ENCODE assay signal across 28 mouse cellular contexts in the genomic region with DNA sequence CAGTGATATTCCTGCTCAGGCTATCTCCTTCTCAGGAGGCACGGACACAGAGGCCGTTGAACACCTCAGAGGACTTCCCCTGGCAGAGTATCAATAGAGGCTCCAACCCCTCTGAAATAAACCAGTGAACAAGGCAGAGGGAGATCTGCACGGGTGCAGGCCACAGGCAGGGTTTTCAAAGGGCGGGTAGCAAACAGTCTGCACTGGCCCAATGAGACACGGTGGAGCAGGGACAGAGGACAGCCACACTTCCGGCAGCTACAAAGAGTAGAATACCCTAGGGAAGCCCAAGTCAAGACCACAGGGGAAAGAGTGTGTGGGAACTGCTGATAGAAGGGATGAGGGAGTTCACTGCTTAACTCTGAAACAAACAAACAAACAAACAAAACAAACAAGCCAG. TPM values are rescaled to one million over a fixed set of nuclear protein-coding genes. Genes with fewer than 3 reads are reported as not detected.
DNase-seq lines count a peak whose midpoint lies in the region; ATAC-seq and TF ChIP-seq lines count a peak whose summit lies in the region.
"Had no signal": no experiment of that assay in that cellular context is flagged by ENCODE, and none has a peak within 500 bp of the region (broad histone marks: within the 10 kb centered on the region; RNA-seq: fewer than 3 reads in every experiment).

No protein-coding gene starts in this region.

- WGBS in liver, embryonic 13.5 days (ENCODE audit: insufficient replicate concordance): 45% methylated on average over 6 of the region's 6 CpGs

- no peaks in the 10 kb centered on the region for H3K27me3 ChIP-seq in liver, embryonic 13.5 days
- H3K27me3 ChIP-seq: embryonic facial prominence, embryonic 12.5 days; forebrain, embryonic 15.5 days; limb, embryonic 12.5 days; midbrain, embryonic 15.5 days; neural tube, embryonic 13.5 days; stomach, embryonic 15.5 days had no signal

- no peak for DNase-seq in gastrocnemius, adult 2 months
- no peak for DNase-seq in gastrocnemius, postnatal 25 days
- peak; percentile 15 for DNase-seq in lung, postnatal 10 days
- DNase-seq in lung, adult 18-20 months: no peak
- no peak for DNase-seq in liver, embryonic 13.5 days
- DNase-seq in retina, postnatal 1 day: no peak
- no peak for DNase-seq in yolk sac, embryonic 10.5 days (ENCODE audit: low spot score)
- DNase-seq: adrenal gland, adult 2 months; gastrocnemius, postnatal 10 days; kidney, postnatal 25 days; layer of hippocampus, postnatal 36 days; lung, embryonic 14.5 days; thymus, adult 2 months; thymus, postnatal 4 days had no signal

- H3K27ac ChIP-seq in gastrocnemius, adult 2 months: peak overlapping the region; percentile 35; the same call in 1 of the 2 replicates
- H3K27ac ChIP-seq in liver, embryonic 13.5 days: peak overlapping the region; percentile 98
- H3K27ac ChIP-seq: embryonic facial prominence, embryonic 12.5 days; forebrain, embryonic 15.5 days; limb, embryonic 12.5 days; macrophage; midbrain, embryonic 15.5 days; neural tube, embryonic 13.5 days; stomach, embryonic 15.5 days had no signal

- peak overlapping the region; percentile 83 for H3K4me2 ChIP-seq in liver, embryonic 13.5 days
- H3K4me2 ChIP-seq: embryonic facial prominence, embryonic 12.5 days; forebrain, embryonic 15.5 days; limb, embryonic 12.5 days; midbrain, embryonic 15.5 days; neural tube, embryonic 13.5 days; stomach, embryonic 15.5 days had no signal

- intact Hi-C loops in gastrocnemius, adult 2 months (cut with DNase I): no loop called here

- no peak for ATAC-seq in liver, embryonic 13.5 days (ENCODE audit: low read depth)
- ATAC-seq: CD4-positive, CD25-positive, alpha-beta regulatory T cell, adult 4 months; forebrain, embryonic 15.5 days; hindbrain, embryonic 16.5 days; intestine, embryonic 16.5 days; midbrain, embryonic 15.5 days had no signal

- H3K4me3 ChIP-seq in gastrocnemius, adult 2 months: no peak overlapping the region
- peak overlapping the region; percentile 57 for H3K4me3 ChIP-seq in liver, embryonic 13.5 days (replicated peaks)
- H3K4me3 ChIP-seq: embryonic facial prominence, embryonic 12.5 days; forebrain, embryonic 15.5 days; limb, embryonic 12.5 days; midbrain, embryonic 15.5 days; neural tube, embryonic 13.5 days; stomach, embryonic 15.5 days had no signal

- H3K4me1 ChIP-seq in liver, embryonic 13.5 days (replicated peaks): peaks cover 98% of the 10 kb centered on the region

- peak overlapping the region; percentile 83 for H3K9ac ChIP-seq in liver, embryonic 13.5 days
- H3K9ac ChIP-seq: embryonic facial prominence, embryonic 12.5 days; forebrain, embryonic 15.5 days; limb, embryonic 12.5 days; lung, embryonic 14.5 days; midbrain, embryonic 15.5 days; neural tube, embryonic 13.5 days; stomach, embryonic 15.5 days had no signal

- peaks cover 17% of the 10 kb centered on the region for H3K36me3 ChIP-seq in liver, embryonic 13.5 days
- H3K36me3 ChIP-seq: forebrain, embryonic 15.5 days; midbrain, embryonic 15.5 days; stomach, embryonic 15.5 days had no signal

- no peaks in the 10 kb centered on the region for H3K9me3 ChIP-seq in liver, embryonic 13.5 days (replicated peaks)
- H3K9me3 ChIP-seq: embryonic facial prominence, embryonic 12.5 days; forebrain, embryonic 15.5 days; limb, embryonic 12.5 days; midbrain, embryonic 15.5 days; neural tube, embryonic 13.5 days; stomach, embryonic 15.5 days had no signal

- TF ChIP-seq CTCF in gastrocnemius, adult 2 months (IDR thresholded peaks at IDR 0.05): no peak

RNA-seq across cellular contexts. Expression of a gene that starts 10.2 kb away (rescaled TPM):
- total RNA-seq in gastrocnemius, adult 2 months (2021): 1 to 10 TPM; 6.1 to 7.2 TPM
- total RNA-seq in gastrocnemius, postnatal 25 days (2021): 1 to 10 TPM; 6.5 to 6.7 TPM
- polyA plus RNA-seq in liver, embryonic 13.5 days (2015; fragmentation: Nextera tagmentation; extraction: Ambion mirVana): 5.4 and 6.0 TPM in 2 replicates

RNA-seq across cellular contexts. Expression of a gene that starts 20.0 kb away (rescaled TPM):
- total RNA-seq in gastrocnemius, adult 2 months (2021): not detected
- total RNA-seq in gastrocnemius, postnatal 25 days (2021): not detected
- not detected in 2 replicates for polyA plus RNA-seq in liver, embryonic 13.5 days (2015; fragmentation: Nextera tagmentation; extraction: Ambion mirVana)
- total RNA-seq: adrenal gland, adult 2 months; gastrocnemius, postnatal 10 days; heart, adult 18-20 months; hematopoietic stem cell, adult 5-6 weeks; left cerebral cortex, postnatal 10 days had no signal
- polyA plus RNA-seq: adrenal gland, adult 2 months; embryonic facial prominence, embryonic 12.5 days; forebrain, embryonic 15.5 days; heart, embryonic 16.5 days; hindbrain, embryonic 16.5 days; limb, embryonic 12.5 days; lung, embryonic 14.5 days; macrophage; midbrain, embryonic 15.5 days; neural tube, embryonic 13.5 days had no signal
